Mouse (Mus musculus) liver, embryonic 13.5 days (tissue): ENCODE results near the gene Btg2. TPM values are rescaled to one million over a fixed set of nuclear protein-coding genes. Genes with fewer than 3 reads are reported as not detected.

Source experiments
- ATAC-seq: fragments of 200-750 bp; cut with Nextera tagmentation; 2 replicates; pipeline ENCODE4 v1.8.0; 2017; ENCODE audit warnings: low read depth, mild to moderate bottlenecking, moderate number of reproducible peaks, moderate library complexity
- DNase-seq: peaks from one replicate; pipeline ENCODE4 v3.0.0; 2022
- H3K27ac ChIP-seq: fragments of 300-500 bp; sonication (generic); 2 replicates; pipeline ENCODE4 v1.5.1; 2015; ENCODE audit warnings: moderate library complexity, mild to moderate bottlenecking, inconsistent platforms
- H3K27me3 ChIP-seq: fragments of 300-500 bp; sonication (generic); 2 replicates; pipeline ENCODE4 v1.6.1; 2015; ENCODE audit warnings: mild to moderate bottlenecking, inconsistent platforms
- H3K36me3 ChIP-seq: fragments of 300-500 bp; sonication (generic); 2 replicates; pipeline ENCODE4 v1.6.1; 2015; ENCODE audit warnings: mild to moderate bottlenecking, inconsistent platforms
- H3K4me1 ChIP-seq: fragments of 300-500 bp; sonication (generic); replicated peaks from 2 replicates; pipeline ENCODE4 v1.6.1; 2015; ENCODE audit warnings: inconsistent platforms
- H3K4me2 ChIP-seq: fragments of 300-500 bp; sonication (generic); 2 replicates; pipeline ENCODE4 v1.6.1; 2015; ENCODE audit warnings: inconsistent platforms, mild to moderate bottlenecking, moderate library complexity
- H3K4me3 ChIP-seq: fragments of 300-500 bp; sonication (generic); replicated peaks from 2 replicates; pipeline ENCODE4 v1.5.1; 2015; ENCODE audit warnings: mild to moderate bottlenecking, inconsistent platforms
- H3K9ac ChIP-seq: fragments of 300-500 bp; sonication (generic); 2 replicates; pipeline ENCODE4 v1.6.1; 2015; ENCODE audit warnings: mild to moderate bottlenecking, inconsistent platforms
- H3K9me3 ChIP-seq: fragments of 300-500 bp; sonication (generic); replicated peaks from 2 replicates; pipeline ENCODE4 v1.6.1; 2016; ENCODE audit warnings: inconsistent platforms
- WGBS: fragments of 180-500 bp; shearing (Covaris S2); methylation state at CpG from one replicate; pipeline ENCODE4 v1.1.7; 2015; ENCODE audit not compliant: insufficient replicate concordance; 5-methylcytosine and 5-hydroxymethylcytosine counted together
- polyA plus RNA-seq: library from polyadenylated mRNA; unstranded; fragments of >200 nt; fragmentation: Nextera tagmentation; extraction: Ambion mirVana; gene quantifications from 2 replicates; pipeline ENCODE4 v1.2.1, GENCODE M21; 2015

Gene Btg2
- polyA plus RNA-seq, 1 experiment from 2014 or later, result 79.6 TPM

- WGBS, result 35% methylated on average over 3 of the region's 3 CpGs
- Histone ChIP-seq H3K36me3 (no peaks in the 10 kb centered on the region), H3K4me3 (peak overlapping the region; percentile 37; the same call in 1 of the 2 replicates), H3K27me3 (no peaks in the 10 kb centered on the region), H3K4me2 (peak overlapping the region; percentile 69), H3K4me1 (peaks cover 93% of the 10 kb centered on the region), H3K27ac (peak overlapping the region; percentile 95), H3K9me3 (no peaks in the 10 kb centered on the region), H3K9ac (peak overlapping the region; percentile 70)
- ATAC-seq (no peak), DNase-seq (no peak)
Observed at GRCm38 (mm10) chr1:134086017-134086416, 7.1 kb upstream of the Btg2 start.

GRCm38 (mm10) chr1:134084128-134084527 lies 5.2 kb upstream of the Btg2 start:
- peak overlapping the region; percentile 95 for H3K27ac ChIP-seq
- peaks cover 99% of the 10 kb centered on the region for H3K4me1 ChIP-seq
- peak overlapping the region; percentile 71 for H3K9ac ChIP-seq
- 69% methylated on average over 3 of the region's 3 CpGs for WGBS
- H3K27me3 ChIP-seq, result no peaks in the 10 kb centered on the region
- no peak overlapping the region for H3K4me2 ChIP-seq
- ATAC-seq (no peak), DNase-seq (no peak)
- no peaks in the 10 kb centered on the region for H3K36me3 ChIP-seq
- H3K9me3 ChIP-seq, result no peaks in the 10 kb centered on the region
- H3K4me3 ChIP-seq, result no peak overlapping the region

GRCm38 (mm10) chr1:134083676-134084075 lies 4.8 kb upstream of the Btg2 start:
- H3K4me1 ChIP-seq, result peaks cover 95% of the 10 kb centered on the region
- DNase-seq (no peak), ATAC-seq (no peak)
- H3K4me3 ChIP-seq, result no peak overlapping the region
- peak overlapping the region; percentile 95 for H3K27ac ChIP-seq
- no peaks in the 10 kb centered on the region for H3K36me3 ChIP-seq
- WGBS, result 65% methylated on average over 8 of the region's 8 CpGs
- no peaks in the 10 kb centered on the region for H3K27me3 ChIP-seq
- H3K9me3 ChIP-seq, result no peaks in the 10 kb centered on the region
- H3K4me2 ChIP-seq, result peak overlapping the region; percentile 56
- H3K9ac ChIP-seq, result peak overlapping the region; percentile 71

- ATAC-seq (peak; percentile 65), DNase-seq (peak; percentile 68)
- no peak overlapping the region; the same call in 1 of the 2 replicates for H3K4me3 ChIP-seq
- H3K4me1 ChIP-seq, result peaks cover 91% of the 10 kb centered on the region
- no peaks in the 10 kb centered on the region for H3K36me3 ChIP-seq
- H3K27ac ChIP-seq, result peak overlapping the region; percentile 95
- no peaks in the 10 kb centered on the region for H3K27me3 ChIP-seq
- no peaks in the 10 kb centered on the region for H3K9me3 ChIP-seq
- 22% methylated on average over 11 of the region's 11 CpGs for WGBS
- H3K4me2 ChIP-seq, result peak overlapping the region; percentile 56
- peak overlapping the region; percentile 71 for H3K9ac ChIP-seq
Observed at GRCm38 (mm10) chr1:134082987-134083516, 4.1 kb upstream of the Btg2 start.

GRCm38 (mm10) chr1:134080881-134081450 lies 2.0 kb upstream of the Btg2 start:
- Histone ChIP-seq H3K4me2 (peak overlapping the region; percentile 85; the same call in 1 of the 2 replicates), H3K4me1 (peaks cover 90% of the 10 kb centered on the region), H3K9me3 (no peaks in the 10 kb centered on the region), H3K27me3 (no peaks in the 10 kb centered on the region), H3K4me3 (no peak overlapping the region), H3K36me3 (peaks cover 20% of the 10 kb centered on the region), H3K27ac (peak overlapping the region; percentile 95), H3K9ac (peak overlapping the region; percentile 82)
- WGBS, result 73% methylated on average over 5 of the region's 5 CpGs
- ATAC-seq (no peak), DNase-seq (no peak)

- H3K9me3 ChIP-seq, result no peaks in the 10 kb centered on the region
- peak overlapping the region; percentile 85 for H3K4me2 ChIP-seq
- H3K27ac ChIP-seq, result peak overlapping the region; percentile 95
- WGBS, result 48% methylated on average over 4 of the region's 4 CpGs
- H3K27me3 ChIP-seq, result no peaks in the 10 kb centered on the region
- peaks cover 90% of the 10 kb centered on the region for H3K4me1 ChIP-seq
- peaks cover 25% of the 10 kb centered on the region for H3K36me3 ChIP-seq
- no peak for DNase-seq
- peak overlapping the region; percentile 82 for H3K9ac ChIP-seq
- ATAC-seq, result no peak
- no peak overlapping the region for H3K4me3 ChIP-seq
Observed at GRCm38 (mm10) chr1:134080406-134080805, 1.5 kb upstream of the Btg2 start.

- peak overlapping the region; percentile 85 for H3K4me2 ChIP-seq
- no peak for ATAC-seq
Observed at GRCm38 (mm10) chr1:134079477-134080163, 700 bp upstream of the Btg2 start.

GRCm38 (mm10) chr1:134078061-134078795 lies 692 bp downstream of the Btg2 start:
- peak overlapping the region; percentile 100 for H3K27ac ChIP-seq
- peak overlapping the region; percentile 98 for H3K9ac ChIP-seq
- H3K4me1 ChIP-seq, result peaks cover 90% of the 10 kb centered on the region
- H3K4me3 ChIP-seq, result peak overlapping the region; percentile 87
- no peaks in the 10 kb centered on the region for H3K9me3 ChIP-seq
- H3K4me2 ChIP-seq, result peak overlapping the region; percentile 90
- ATAC-seq (peak; percentile 64), DNase-seq (peak; percentile 83)
- 3% methylated on average over 19 of the region's 19 CpGs for WGBS
- H3K27me3 ChIP-seq, result no peaks in the 10 kb centered on the region
- H3K36me3 ChIP-seq, result peaks cover 39% of the 10 kb centered on the region

More at GRCm38 (mm10) chr1:134079477-134080163, 700 bp upstream of the Btg2 start:
- Histone ChIP-seq H3K36me3 (peaks cover 33% of the 10 kb centered on the region), H3K9me3 (no peaks in the 10 kb centered on the region), H3K4me1 (peaks cover 90% of the 10 kb centered on the region), H3K27ac (peak overlapping the region; percentile 95), H3K27me3 (no peaks in the 10 kb centered on the region), H3K9ac (peak overlapping the region; percentile 82), H3K4me3 (peak overlapping the region; percentile 61)
- WGBS, result 7% methylated on average over 9 of the region's 9 CpGs
- DNase-seq, result no peak

GRCm38 (mm10) chr1:134077389-134078060 lies 1.4 kb downstream of the Btg2 start:
- peaks cover 39% of the 10 kb centered on the region for H3K36me3 ChIP-seq
- peak overlapping the region; percentile 100 for H3K27ac ChIP-seq
- no peaks in the 10 kb centered on the region for H3K9me3 ChIP-seq
- WGBS, result 15% methylated on average over 14 of the region's 14 CpGs
- DNase-seq (no peak), ATAC-seq (no peak)
- H3K4me3 ChIP-seq, result peak overlapping the region; percentile 87
- H3K4me2 ChIP-seq, result peak overlapping the region; percentile 90
- H3K27me3 ChIP-seq, result no peaks in the 10 kb centered on the region
- H3K4me1 ChIP-seq, result peaks cover 90% of the 10 kb centered on the region
- peak overlapping the region; percentile 98 for H3K9ac ChIP-seq

- peak overlapping the region; percentile 87 for H3K4me3 ChIP-seq
- ATAC-seq, result no peak
- peak overlapping the region; percentile 100 for H3K27ac ChIP-seq
- H3K4me1 ChIP-seq, result peaks cover 90% of the 10 kb centered on the region
- peak overlapping the region; percentile 98 for H3K9ac ChIP-seq
- no peaks in the 10 kb centered on the region for H3K9me3 ChIP-seq
- 74% methylated on average over 2 of the region's 2 CpGs for WGBS
- peaks cover 39% of the 10 kb centered on the region for H3K36me3 ChIP-seq
- no peaks in the 10 kb centered on the region for H3K27me3 ChIP-seq
- H3K4me2 ChIP-seq, result peak overlapping the region; percentile 90
- DNase-seq, result no peak
Observed at GRCm38 (mm10) chr1:134076789-134077188, 2.1 kb downstream of the Btg2 start.
